Mouse (Mus musculus) hematopoietic multipotent progenitor cell, adult 10-12 weeks (in vitro differentiated cells): ENCODE results near the gene Mrpl38. TPM values are rescaled to one million over a fixed set of nuclear protein-coding genes. Genes with fewer than 3 reads are reported as not detected.

Experiments
- polyA plus RNA-seq: library from polyadenylated mRNA; stranded (reverse); fragments of >175 nt; gene quantifications from 2 replicates; pipeline ENCODE4 v1.2.3, GENCODE M21; 2012; ENCODE audit warnings: low replicate concordance

Gene Mrpl38
- polyA plus RNA-seq = 62.8 and 112 TPM in 2 replicates

DNA sequence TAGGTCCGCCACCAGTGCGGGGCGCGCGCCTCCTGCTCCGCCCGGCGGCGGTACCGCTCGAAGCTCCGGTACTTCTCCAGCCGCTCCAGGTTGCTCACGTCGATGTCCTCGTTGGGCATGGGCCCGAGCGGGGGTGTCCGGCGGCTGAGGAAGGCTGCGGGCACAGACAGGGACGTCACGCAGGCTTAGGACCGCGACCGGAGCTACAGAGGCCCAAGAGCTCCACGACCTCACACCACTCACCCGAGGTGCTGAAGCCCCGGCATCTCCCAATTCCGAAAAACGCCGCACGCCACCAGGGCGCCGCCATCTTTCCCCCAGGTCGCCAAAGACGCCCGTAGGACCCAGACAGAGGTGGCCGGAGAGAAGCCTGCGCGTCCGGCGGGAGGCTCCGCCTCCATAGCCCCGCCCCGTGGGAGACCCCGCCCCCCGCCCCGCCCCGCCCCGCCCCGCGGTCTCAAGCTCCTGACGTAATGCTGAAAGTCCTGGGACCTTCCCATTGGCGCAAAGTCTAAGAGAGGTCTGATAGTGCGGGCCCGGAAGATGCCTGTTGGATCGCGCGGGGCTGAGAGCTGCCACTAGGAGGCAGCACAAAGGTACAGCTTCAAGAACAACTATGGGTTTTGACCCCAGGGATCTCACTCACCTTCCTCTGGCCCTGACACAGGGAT lies at the start of gene Mrpl38:
Gene Mrpl38 (minus strand): TSS at position 401 of the 671 bp plus-strand sequence.

DNA sequence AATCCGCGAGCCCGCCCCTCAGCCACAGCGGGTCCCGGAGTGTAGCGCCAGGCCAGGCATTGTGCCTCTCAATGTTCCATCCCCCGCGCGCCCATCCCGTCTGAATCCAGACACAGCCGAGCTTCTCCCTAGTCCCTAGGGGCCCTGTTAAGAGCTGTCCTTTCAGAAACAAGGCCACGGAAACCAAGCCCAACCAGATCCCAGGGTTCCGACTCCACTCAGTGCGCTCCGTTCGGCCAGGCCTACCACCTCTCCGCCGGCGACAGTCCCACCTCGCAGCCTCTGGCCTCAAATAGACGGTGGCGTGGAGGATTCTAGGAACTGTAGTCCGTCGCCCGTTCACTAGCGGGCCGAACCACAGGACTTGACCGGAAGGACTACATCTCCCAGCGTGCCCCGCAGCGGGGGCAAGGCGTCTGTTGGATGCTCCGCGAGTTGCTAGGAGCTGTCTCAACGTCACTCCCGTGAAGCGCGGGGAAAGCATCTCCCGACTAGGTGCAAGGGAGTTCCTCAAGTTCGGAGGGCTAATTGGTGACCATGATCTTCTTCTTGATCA lies 29.3 kb upstream of the Mrpl38 start, which contains the start of gene Fbf1:
Gene Fbf1 (minus strand): TSS at position 283 of the 556 bp plus-strand sequence.

DNA sequence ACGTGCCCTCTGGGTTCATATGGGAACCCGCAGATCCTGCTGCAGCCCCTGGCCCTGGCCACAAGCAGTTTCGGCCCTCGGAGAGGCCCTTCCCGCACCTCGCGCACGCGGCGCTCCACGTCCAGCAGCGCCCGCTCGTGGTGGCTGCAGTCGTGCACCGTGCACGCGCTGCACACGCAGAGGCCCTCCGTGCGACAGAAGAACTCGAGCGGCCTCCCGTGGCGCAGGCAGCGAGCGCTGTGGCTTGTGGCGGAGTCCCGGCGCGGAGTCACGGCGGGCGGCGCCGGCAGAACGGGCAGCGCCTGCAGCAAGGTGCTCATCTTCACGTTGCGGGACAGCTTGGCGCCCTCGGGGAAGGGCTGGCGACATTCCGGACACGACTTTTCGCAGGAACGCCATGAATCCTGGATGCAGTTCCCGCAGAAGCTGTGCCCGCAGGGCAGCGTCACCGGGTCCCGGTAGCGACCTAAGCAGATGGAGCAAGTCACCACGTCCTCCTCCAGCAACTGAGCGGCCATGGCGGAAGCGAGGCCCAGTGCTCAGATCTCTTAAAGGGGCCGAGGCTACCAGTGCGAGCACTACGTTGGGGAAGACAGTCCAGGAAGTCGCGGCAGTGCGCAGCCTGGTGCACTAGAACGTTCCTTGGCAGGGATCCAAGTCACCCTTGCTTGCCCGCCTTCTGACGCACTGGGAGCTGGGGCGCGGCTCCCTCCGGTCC lies 8.0 kb downstream of the Mrpl38 start, which contains the start of gene Trim65:
Gene Trim65 (minus strand): TSS at position 641 of the 718 bp plus-strand sequence.

DNA sequence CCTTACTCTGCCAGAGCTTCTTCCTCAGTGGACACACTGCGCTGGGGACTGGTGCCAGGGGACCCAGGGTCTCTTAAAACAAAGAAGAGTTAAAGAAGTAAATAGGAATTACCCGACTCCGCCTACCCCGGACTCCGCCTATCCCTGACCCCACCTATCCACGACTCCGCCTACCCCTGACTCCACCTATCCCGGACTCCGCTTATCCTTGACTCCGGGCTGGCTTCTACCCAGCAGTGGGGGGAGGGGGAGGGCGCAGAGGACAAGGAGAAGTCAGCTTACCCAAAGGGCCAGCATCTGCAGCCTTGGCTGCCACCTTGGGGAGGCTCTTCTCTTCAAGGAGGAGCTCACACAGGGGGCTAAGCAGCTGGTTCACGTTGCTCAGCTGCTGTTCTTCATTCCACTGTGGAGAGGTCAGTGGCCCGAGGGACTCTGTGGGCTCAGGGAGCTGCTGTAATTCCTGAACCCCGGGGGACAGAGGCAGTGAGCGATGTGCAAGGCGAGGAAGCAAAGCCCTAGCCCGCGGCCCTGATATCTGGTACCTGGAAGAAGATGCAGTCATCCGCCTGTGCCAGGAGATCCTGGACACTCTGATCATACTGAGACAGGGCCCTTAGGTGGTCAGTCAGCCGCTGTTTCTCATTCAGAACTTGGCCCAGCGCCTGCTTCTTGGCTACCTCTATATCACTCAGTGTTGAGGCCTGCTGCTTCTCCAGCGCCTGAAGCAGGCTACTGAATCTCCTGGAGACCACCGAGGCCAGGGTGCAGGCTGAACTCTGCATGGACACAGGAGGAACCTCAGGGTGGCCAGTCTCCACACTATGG lies 11.3 kb downstream of the Mrpl38 start, which contains the start of gene Trim47:
Gene Trim47 (minus strand): TSS at position 55 of the 825 bp plus-strand sequence.

DNA sequence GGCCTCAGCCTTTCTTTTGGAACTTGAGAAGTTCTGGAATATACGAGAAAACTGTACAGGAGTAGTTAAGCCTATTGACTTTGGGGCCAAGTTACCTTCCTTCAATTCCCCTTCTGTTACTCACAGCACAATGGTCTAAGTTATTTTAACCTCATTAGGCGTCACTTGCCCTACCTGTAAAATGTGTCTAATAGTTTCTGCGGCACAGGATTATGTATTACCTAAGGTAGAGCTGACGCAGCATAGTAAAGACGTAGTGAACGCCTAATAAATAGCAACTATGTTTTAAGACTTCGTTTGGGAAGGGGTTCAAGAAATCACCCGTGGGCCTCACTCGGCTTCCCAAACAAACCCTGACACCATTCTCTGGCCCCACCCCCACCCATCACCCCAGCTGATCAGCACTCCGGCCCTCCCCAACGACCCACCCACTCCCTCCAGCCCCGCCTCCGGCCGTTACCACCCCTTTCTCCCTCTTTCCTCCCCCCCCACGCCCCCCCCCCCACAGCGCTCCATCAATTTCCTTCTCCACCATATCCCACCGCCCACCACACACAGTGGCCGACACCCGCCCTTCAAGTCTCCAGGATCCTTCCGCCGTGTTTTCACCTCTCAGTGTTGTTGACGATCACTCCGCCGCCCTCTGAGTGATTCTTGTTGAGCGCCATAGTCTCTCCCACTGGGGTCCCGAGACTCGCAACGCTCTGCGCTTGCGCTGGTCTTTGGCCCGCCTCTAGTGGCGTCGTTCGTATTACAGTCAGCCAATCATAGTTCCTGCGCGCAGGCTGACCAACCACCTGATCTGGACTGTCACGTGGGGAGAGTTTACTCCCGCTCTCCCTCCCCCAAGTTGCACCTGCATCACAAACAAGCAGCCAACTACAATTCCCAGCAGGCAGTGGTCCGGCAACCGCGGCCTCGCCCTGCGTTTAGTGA lies 52.1 kb downstream of the Mrpl38 start, which contains the start of gene Wbp2:
Gene Wbp2 (minus strand): TSS at position 738 of the 936 bp plus-strand sequence.

Other genes starting within 250 kb of the Mrpl38 start
- 5.0 and 7.0 TPM in 2 replicates for gene Smim5, start 238.9 kb downstream of the Mrpl38 start, polyA plus RNA-seq
- gene Smim6, start 226.9 kb downstream of the Mrpl38 start, polyA plus RNA-seq = 0.29 TPM in 1 of 2 replicates, not detected in the other
- 15.9 and 37.4 TPM in 2 replicates for gene Sap30bp, start 205.6 kb downstream of the Mrpl38 start, polyA plus RNA-seq
- 24.4 and 46.6 TPM in 2 replicates for gene Recql5, start 205.4 kb downstream of the Mrpl38 start, polyA plus RNA-seq
- gene Itgb4, start 164.2 kb downstream of the Mrpl38 start, polyA plus RNA-seq = 0.18 and 0.31 TPM in 2 replicates
- gene Galk1, start 126.1 kb downstream of the Mrpl38 start, polyA plus RNA-seq = 21.0 and 29.6 TPM in 2 replicates
- gene H3f3b, start 110.9 kb downstream of the Mrpl38 start, polyA plus RNA-seq = 458 and 1,037 TPM in 2 replicates
- gene Unk, start 108.5 kb downstream of the Mrpl38 start, polyA plus RNA-seq = 65.3 and 71.0 TPM in 2 replicates
- 139 and 389 TPM in 2 replicates for gene Unc13d, start 60.9 kb downstream of the Mrpl38 start, polyA plus RNA-seq
- gene Wbp2, start 51.9 kb downstream of the Mrpl38 start, polyA plus RNA-seq = 508 and 688 TPM in 2 replicates
- 5.8 and 8.8 TPM in 2 replicates for gene Trim47, start 11.7 kb downstream of the Mrpl38 start, polyA plus RNA-seq
- 10.8 and 13.2 TPM in 2 replicates for gene Trim65, start 7.7 kb downstream of the Mrpl38 start, polyA plus RNA-seq
- gene Fbf1, start 29.3 kb upstream of the Mrpl38 start, polyA plus RNA-seq = 14.2 and 19.6 TPM in 2 replicates
- 97.8 and 110 TPM in 2 replicates for gene Ten1, start 60.0 kb upstream of the Mrpl38 start, polyA plus RNA-seq
- gene Acox1, start 60.2 kb upstream of the Mrpl38 start, polyA plus RNA-seq = 2.6 and 2.8 TPM in 2 replicates
- gene Evpl, start 99.2 kb upstream of the Mrpl38 start, polyA plus RNA-seq = 0.19 and 0.62 TPM in 2 replicates
- gene Srp68, start 135.3 kb upstream of the Mrpl38 start, polyA plus RNA-seq = 17.7 and 20.3 TPM in 2 replicates
- not detected in 2 replicates for gene Galr2, start 142.1 kb upstream of the Mrpl38 start, polyA plus RNA-seq
- gene Exoc7, start 168.4 kb upstream of the Mrpl38 start, polyA plus RNA-seq = 16.1 and 18.5 TPM in 2 replicates
- gene Foxj1, start 196.5 kb upstream of the Mrpl38 start, polyA plus RNA-seq = 0.47 and 0.99 TPM in 2 replicates